Mouse (Mus musculus) retina, adult 2 months (tissue): Measurements from ENCODE around the gene Zfp969.
"Not testable (repeated sequence)": the region's sequence is repeated elsewhere in the genome, so short reads cannot be mapped to it uniquely, and the experiment has no call there.

Source experiments
- DNase-seq: peaks from one replicate; pipeline ENCODE4 v3.0.0-alpha.2; 2012; ENCODE audit warnings: low read depth, low spot score

Zfp969 gene

GRCm38 (mm10) chr2:175703546-175703945 lies at the start of gene Zfp969:
TSS of gene Zfp969 (minus strand) at chr2:175703646.
- DNase-seq, result not testable (repeated sequence)

GRCm38 (mm10) chr2:175741237-175741636 lies 37.8 kb upstream of the Zfp969 start, which contains the start of gene Gm2007:
TSS of gene Gm2007 (plus strand) at chr2:175741537.
- not testable (repeated sequence) for DNase-seq

- not testable (repeated sequence) for DNase-seq
Observed at GRCm38 (mm10) chr2:175643678-175644077, 59.8 kb downstream of the Zfp969 start, which contains the start of gene Gm11007. TSS of gene Gm11007 (plus strand) at chr2:175643978.
